Mouse (Mus musculus): ENCODE results near the gene Bcl10.

GRCm38 (mm10) chr3:145947539-145948204 lies 25.1 kb downstream of the Bcl10 start:
- TF ChIP-seq CTCF (IDR thresholded peaks at IDR 0.05; ENCODE audit: low read depth) = no peak
- no peak for TF ChIP-seq EP300 (optimal IDR thresholded peaks at IDR 0.05)
